Mouse (Mus musculus) intestine, embryonic 14.5 days (tissue): ENCODE measurements around the gene Lhx2. TPM values are rescaled to one million over a fixed set of nuclear protein-coding genes. Genes with fewer than 3 reads are reported as not detected.

Experiments used
- ATAC-seq: fragments of 200-750 bp; cut with Nextera tagmentation; replicated peaks from 2 replicates; pipeline ENCODE4 v1.8.0; 2017; ENCODE audit warnings: low read depth, moderate number of reproducible peaks, moderate TSS enrichment, moderate library complexity; ENCODE audit not compliant: low FRiP score, low TSS enrichment
- DNase-seq: peaks from one replicate; pipeline ENCODE4 v3.0.0-alpha.2; 2018; ENCODE audit warnings: low spot score
- H3K27ac ChIP-seq: fragments of 300-500 bp; sonication (generic); 2 replicates; pipeline ENCODE4 v1.5.1; 2014; ENCODE audit warnings: low read depth, mild to moderate bottlenecking, control low read depth
- H3K27me3 ChIP-seq: fragments of 300-500 bp; sonication (generic); replicated peaks from 2 replicates; pipeline ENCODE4 v1.6.1; 2014; ENCODE audit warnings: low read length, control low read depth; ENCODE audit not compliant: control insufficient read depth, insufficient read depth
- H3K36me3 ChIP-seq: fragments of 300-500 bp; sonication (generic); 2 replicates; pipeline ENCODE4 v1.6.1; 2014; ENCODE audit warnings: low read length, control low read depth; ENCODE audit not compliant: control insufficient read depth, insufficient read depth
- H3K4me1 ChIP-seq: fragments of 300-500 bp; sonication (generic); replicated peaks from 2 replicates; pipeline ENCODE4 v1.6.1; 2014; ENCODE audit warnings: low read length, control low read depth, mixed read lengths; ENCODE audit not compliant: control insufficient read depth, insufficient read depth
- H3K4me2 ChIP-seq: fragments of 300-500 bp; sonication (generic); 2 replicates; pipeline ENCODE4 v1.6.1; 2014; ENCODE audit warnings: low read length
- H3K4me3 ChIP-seq: fragments of 300-500 bp; sonication (generic); 2 replicates; pipeline ENCODE4 v1.5.1; 2014; ENCODE audit warnings: low read depth, low read length, control low read depth, mixed read lengths
- H3K9ac ChIP-seq: fragments of 300-500 bp; sonication (generic); 2 replicates; pipeline ENCODE4 v1.6.1; 2014; ENCODE audit warnings: mild to moderate bottlenecking, low read length
- H3K9me3 ChIP-seq: fragments of 300-500 bp; sonication (generic); 2 replicates; pipeline ENCODE4 v1.6.1; 2016; ENCODE audit warnings: low read length, control low read depth; ENCODE audit not compliant: control insufficient read depth
- WGBS: fragments of 180-500 bp; shearing (Covaris S2); extraction: QIAGEN DNeasy Blood & Tissue Kit; methylation state at CpG from one replicate; pipeline ENCODE4 v1.1.7; 2014; 5-methylcytosine and 5-hydroxymethylcytosine counted together
- polyA plus RNA-seq: library from polyadenylated mRNA; unstranded; fragments of >200 nt; fragmentation: Nextera tagmentation; extraction: Ambion mirVana; gene quantifications from 2 replicates; pipeline ENCODE4 v1.2.1, GENCODE M21; 2014

Lhx2 gene
- polyA plus RNA-seq, 1 experiment from 2014 or later = not detected

DNA sequence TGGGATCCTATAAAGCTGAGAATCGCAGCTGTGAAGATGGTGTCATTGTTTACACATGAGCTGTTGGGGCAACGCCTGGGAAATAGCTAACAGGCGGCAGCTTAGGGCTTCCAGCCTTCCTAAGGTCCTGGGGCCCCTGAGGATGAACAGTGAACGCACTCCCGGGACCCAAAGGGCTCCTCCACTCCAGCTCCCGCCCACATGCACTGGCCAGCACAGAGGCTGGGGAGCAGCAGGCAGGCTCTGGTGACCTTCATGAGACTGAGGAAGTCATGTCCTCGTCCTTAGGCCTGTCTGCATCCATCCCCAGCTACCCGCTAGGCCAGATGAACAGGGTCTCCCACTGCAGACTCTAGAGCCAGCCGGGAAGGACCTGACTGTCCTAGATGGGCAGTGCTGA lies 27.9 kb downstream of the Lhx2 start:
- no peak overlapping the region for H3K4me2 ChIP-seq
- H3K9ac ChIP-seq = no peak overlapping the region
- no peaks in the 10 kb centered on the region for H3K4me1 ChIP-seq
- no peak overlapping the region for H3K4me3 ChIP-seq
- H3K36me3 ChIP-seq = no peaks in the 10 kb centered on the region
- peaks cover 95% of the 10 kb centered on the region for H3K27me3 ChIP-seq
- DNase-seq = no peak
- no peak overlapping the region for H3K27ac ChIP-seq
- no peaks in the 10 kb centered on the region for H3K9me3 ChIP-seq
- WGBS = 6% methylated on average over 9 of the region's 9 CpGs
- no peak for ATAC-seq

DNA sequence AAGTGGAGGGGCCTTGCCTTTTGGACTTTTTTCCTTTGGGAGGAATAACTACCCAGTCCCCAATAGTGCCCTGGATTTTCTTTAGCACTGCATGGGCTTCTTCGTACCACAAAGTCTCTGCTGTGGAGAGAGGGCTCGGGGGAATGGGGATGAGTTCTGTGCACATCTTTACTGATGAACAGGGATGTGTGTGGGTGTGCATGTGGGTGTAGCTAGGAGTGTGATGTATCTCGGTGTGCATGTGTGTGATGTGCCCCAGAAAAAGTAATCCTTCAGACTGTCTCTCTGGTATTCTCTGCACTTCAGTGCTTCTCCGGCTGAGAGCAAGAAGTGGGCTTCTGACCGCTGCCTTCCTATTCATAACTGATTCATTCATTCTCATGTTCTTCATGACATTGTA lies 28.8 kb downstream of the Lhx2 start:
- Histone ChIP-seq H3K9ac (no peak overlapping the region), H3K9me3 (no peaks in the 10 kb centered on the region), H3K27ac (no peak overlapping the region), H3K27me3 (peaks cover 90% of the 10 kb centered on the region), H3K4me1 (no peaks in the 10 kb centered on the region), H3K4me3 (no peak overlapping the region), H3K4me2 (no peak overlapping the region), H3K36me3 (no peaks in the 10 kb centered on the region)
- DNase-seq (no peak), ATAC-seq (no peak)
- WGBS = 63% methylated on average over 5 of the region's 5 CpGs

DNA sequence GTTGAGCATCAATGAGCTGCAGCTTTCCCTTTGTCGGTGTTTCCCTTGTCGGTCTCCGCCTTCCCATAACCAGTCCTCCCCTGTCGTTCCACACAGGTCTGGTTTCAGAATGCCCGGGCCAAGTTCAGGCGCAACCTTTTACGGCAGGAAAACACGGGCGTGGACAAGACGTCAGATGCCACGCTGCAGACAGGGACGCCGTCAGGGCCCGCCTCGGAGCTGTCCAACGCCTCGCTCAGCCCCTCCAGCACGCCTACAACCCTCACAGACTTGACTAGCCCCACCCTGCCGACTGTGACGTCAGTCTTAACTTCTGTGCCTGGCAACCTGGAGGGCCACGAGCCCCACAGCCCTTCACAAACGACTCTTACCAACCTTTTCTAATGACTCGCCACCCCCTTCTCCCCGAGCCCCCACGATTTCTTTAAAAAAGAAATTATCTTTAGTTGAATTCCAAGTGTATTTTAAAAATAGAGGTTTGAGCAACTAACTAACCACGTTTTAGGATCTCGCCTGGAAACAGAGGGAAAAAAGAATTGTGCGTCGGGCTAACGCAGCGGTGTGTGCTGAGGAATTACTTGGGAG lies 29.8 kb downstream of the Lhx2 start:
- ATAC-seq (peak; percentile 56; the same call in 1 of the 2 replicates), DNase-seq (peak; percentile 84)
- no peak overlapping the region for H3K27ac ChIP-seq
- peak overlapping the region; percentile 44 for H3K4me2 ChIP-seq
- H3K4me1 ChIP-seq = no peaks in the 10 kb centered on the region
- H3K9ac ChIP-seq = no peak overlapping the region
- H3K27me3 ChIP-seq = peaks cover 81% of the 10 kb centered on the region
- peak overlapping the region; percentile 20 for H3K4me3 ChIP-seq
- H3K9me3 ChIP-seq = no peaks in the 10 kb centered on the region
- 5% methylated on average over 31 of the region's 31 CpGs for WGBS
- H3K36me3 ChIP-seq = no peaks in the 10 kb centered on the region

DNA sequence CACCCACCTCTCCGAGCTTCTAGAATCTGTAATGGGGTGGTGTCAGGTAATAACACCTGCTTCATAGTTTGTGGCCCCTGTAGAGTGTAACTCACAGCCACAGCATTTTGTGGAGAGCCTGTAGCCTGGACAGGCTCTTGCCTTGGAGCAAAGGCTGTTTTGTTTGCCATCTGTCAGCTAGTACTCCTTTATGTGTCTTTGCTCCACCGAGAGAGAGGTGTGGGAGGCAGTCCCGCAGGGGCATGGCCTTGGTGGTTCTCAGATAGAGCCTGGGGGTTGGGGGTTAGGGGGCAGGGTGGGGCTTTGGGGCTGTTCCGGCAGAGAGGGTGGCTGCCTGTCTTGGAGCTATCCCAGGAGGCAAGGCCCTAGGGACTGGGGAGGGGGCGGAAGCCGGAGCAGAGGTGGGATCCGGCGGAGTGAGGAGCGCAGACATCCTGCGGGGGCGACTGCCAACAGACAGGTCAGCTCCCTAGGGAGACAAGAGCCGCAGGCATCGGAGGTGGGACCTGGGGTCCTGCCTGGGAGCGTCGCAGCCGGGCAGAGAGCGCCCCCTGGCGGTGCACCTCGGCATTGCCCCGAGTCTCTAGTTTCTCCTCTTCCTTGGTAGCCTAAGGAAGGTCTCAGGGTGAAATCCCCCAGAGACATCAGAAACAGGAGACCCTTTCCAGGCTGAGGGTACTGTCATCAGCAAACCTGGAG lies 36.7 kb downstream of the Lhx2 start:
- H3K27me3 ChIP-seq = peaks cover 57% of the 10 kb centered on the region
- H3K27ac ChIP-seq = no peak overlapping the region
- ATAC-seq (peak; percentile 45; the same call in 1 of the 2 replicates), DNase-seq (peak; percentile 90)
- H3K9me3 ChIP-seq = no peaks in the 10 kb centered on the region
- H3K9ac ChIP-seq = no peak overlapping the region
- no peak overlapping the region for H3K4me3 ChIP-seq
- WGBS = 4% methylated on average over 20 of the region's 20 CpGs
- H3K4me2 ChIP-seq = peak overlapping the region; percentile 33
- H3K4me1 ChIP-seq = no peaks in the 10 kb centered on the region; the same call in 1 of the 2 replicates
- no peaks in the 10 kb centered on the region for H3K36me3 ChIP-seq

DNA sequence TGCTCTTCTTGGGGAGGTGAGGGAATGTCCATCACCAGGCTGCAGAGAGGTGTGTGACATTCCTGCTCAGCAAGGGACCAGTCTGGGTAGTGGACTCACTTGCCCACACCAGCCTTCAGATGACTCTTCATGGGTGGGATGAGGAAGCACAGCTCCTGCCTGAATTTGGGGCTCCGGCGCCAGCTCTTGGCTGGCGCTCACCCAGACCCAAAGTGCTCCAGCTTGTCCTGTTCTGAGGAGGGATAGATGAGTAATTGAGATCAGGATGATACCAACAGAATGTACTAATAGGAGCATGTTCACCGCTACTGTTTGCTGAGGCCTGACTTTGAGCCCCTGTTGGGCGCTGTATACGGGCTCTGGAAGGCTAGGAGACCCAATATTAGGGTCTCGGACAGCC lies 38.2 kb downstream of the Lhx2 start:
- WGBS = 82% methylated on average over 7 of the region's 7 CpGs
- Histone ChIP-seq H3K4me3 (no peak overlapping the region), H3K27ac (no peak overlapping the region), H3K36me3 (no peaks in the 10 kb centered on the region), H3K9me3 (no peaks in the 10 kb centered on the region), H3K9ac (no peak overlapping the region), H3K4me1 (no peaks in the 10 kb centered on the region; the same call in 1 of the 2 replicates), H3K4me2 (no peak overlapping the region), H3K27me3 (peaks cover 50% of the 10 kb centered on the region)
- 0 out of 2 replicates have a peak, but pooled peaks have one; percentile 3 for ATAC-seq
- DNase-seq = no peak

DNA sequence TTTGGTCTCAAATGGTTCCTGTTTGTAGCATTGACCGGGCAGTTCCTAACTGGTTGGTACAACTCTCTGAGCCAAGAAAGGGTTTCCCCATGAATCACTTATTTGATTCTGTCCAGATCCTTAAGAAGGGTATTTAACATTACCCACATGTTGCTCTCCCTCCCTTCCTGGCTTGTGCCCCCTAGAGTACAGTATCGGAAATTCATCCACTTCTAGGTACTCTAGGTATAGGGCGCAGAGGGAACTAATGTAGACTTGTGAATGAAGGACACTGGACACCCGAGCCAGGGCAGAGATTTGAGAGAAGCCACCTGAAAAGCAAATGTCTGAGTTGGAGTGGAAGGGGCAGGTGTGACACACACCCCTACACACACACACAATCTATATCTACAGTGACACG lies 39.3 kb downstream of the Lhx2 start:
- H3K36me3 ChIP-seq = no peaks in the 10 kb centered on the region
- H3K4me1 ChIP-seq = no peaks in the 10 kb centered on the region; the same call in 1 of the 2 replicates
- no peak overlapping the region for H3K4me3 ChIP-seq
- H3K27ac ChIP-seq = no peak overlapping the region
- no peaks in the 10 kb centered on the region for H3K9me3 ChIP-seq
- H3K4me2 ChIP-seq = no peak overlapping the region
- ATAC-seq (no peak), DNase-seq (no peak)
- WGBS = 22% methylated on average over 5 of the region's 5 CpGs
- no peak overlapping the region for H3K9ac ChIP-seq
- H3K27me3 ChIP-seq = peaks cover 47% of the 10 kb centered on the region

DNA sequence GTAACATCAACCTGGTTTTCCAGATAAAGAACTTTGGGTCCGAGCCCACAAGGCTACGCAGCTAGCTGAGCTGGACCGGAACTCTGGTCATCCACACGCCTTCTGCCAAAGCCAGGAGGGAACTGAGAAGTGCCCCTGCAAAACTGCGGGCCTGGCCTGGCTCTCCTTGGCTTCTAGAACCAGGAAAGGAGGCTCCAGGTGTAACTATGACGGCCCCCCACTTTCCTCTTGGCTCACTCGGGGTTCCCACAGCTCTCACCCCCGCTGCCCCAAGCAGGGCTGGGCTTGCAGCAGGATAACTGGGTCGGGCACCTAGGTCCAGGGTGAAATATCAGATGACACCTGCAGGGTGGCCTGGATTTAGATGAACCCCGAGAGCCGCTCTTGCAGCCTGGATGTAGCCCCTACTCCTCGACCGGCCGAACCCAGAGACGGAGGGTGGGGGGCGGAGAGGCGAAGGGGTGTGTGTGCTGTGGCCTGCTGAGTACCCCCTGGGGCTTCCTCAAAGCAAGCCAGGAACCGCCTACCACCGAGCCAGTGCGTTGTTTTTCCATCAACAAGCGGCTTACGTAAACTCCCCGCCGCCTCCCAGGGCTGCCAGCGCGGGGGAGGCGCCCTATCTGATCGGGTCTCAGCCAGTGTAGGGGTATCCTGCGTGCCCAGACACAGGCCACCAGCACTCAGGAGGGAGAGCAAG lies 39.9 kb downstream of the Lhx2 start:
- H3K36me3 ChIP-seq = no peaks in the 10 kb centered on the region
- H3K27me3 ChIP-seq = peaks cover 47% of the 10 kb centered on the region
- 4% methylated on average over 29 of the region's 29 CpGs for WGBS
- H3K4me2 ChIP-seq = no peak overlapping the region
- H3K9ac ChIP-seq = no peak overlapping the region
- ATAC-seq (no peak), DNase-seq (no peak)
- H3K9me3 ChIP-seq = no peaks in the 10 kb centered on the region
- H3K4me1 ChIP-seq = no peaks in the 10 kb centered on the region; the same call in 1 of the 2 replicates
- no peak overlapping the region for H3K27ac ChIP-seq
- H3K4me3 ChIP-seq = no peak overlapping the region; the same call in 1 of the 2 replicates

DNA sequence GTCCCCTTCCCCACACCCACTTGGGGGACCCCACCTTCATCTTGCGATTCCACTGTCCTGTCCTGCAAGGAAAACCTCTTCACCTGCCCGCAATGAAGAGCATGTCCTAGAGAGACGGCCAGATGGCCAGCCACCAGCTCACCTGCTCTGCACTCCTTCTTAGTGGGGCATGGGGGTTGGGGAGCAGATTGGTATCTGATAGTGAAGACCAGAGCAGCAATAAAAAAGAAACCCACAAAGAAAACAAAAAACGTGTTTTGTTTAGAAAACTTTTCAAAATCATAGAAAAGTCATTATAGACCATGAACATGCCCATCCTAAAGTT lies 40.4 kb downstream of the Lhx2 start:
- DNase-seq (no peak), ATAC-seq (no peak)
- Histone ChIP-seq H3K9ac (no peak overlapping the region), H3K27ac (no peak overlapping the region), H3K9me3 (no peaks in the 10 kb centered on the region), H3K36me3 (no peaks in the 10 kb centered on the region), H3K4me1 (no peaks in the 10 kb centered on the region; the same call in 1 of the 2 replicates), H3K4me3 (no peak overlapping the region), H3K27me3 (peaks cover 47% of the 10 kb centered on the region), H3K4me2 (no peak overlapping the region)
- 7% methylated on average over 4 of the region's 4 CpGs for WGBS
